Mouse (Mus musculus) c-Kit-positive CD71-positive TER-119-positive erythroid progenitor cells, embryonic 14.5 days (primary cell): ENCODE data around the gene Sptbn4.
"Not testable (repeated sequence)": the region's sequence is repeated elsewhere in the genome, so short reads cannot be mapped to it uniquely, and the experiment has no call there.

ENCODE experiments used
- DNase-seq: peaks from one replicate; pipeline ENCODE4 v3.0.0-alpha.2; 2013; ENCODE audit warnings: low spot score

Sptbn4 gene

GRCm38 (mm10) chr7:27447419-27448286 lies at the start of gene Sptbn4, which contains the start of gene Blvrb:
Sptbn4 (minus strand) TSS chr7:27447686.
Blvrb (plus strand) TSS chr7:27447978.
- peak; percentile 100 for DNase-seq

GRCm38 (mm10) chr7:27494659-27495367 lies 47.3 kb upstream of the Sptbn4 start:
- DNase-seq: not testable (repeated sequence)

- no peak for DNase-seq
These were observed 46.0 kb upstream of the Sptbn4 start for GRCm38 (mm10) chr7:27493450-27493849.

GRCm38 (mm10) chr7:27493022-27493421 lies 45.5 kb upstream of the Sptbn4 start:
- no peak for DNase-seq

GRCm38 (mm10) chr7:27491856-27492255 lies 44.4 kb upstream of the Sptbn4 start:
- no peak for DNase-seq

- peak; percentile 92 for DNase-seq
These were observed 43.2 kb upstream of the Sptbn4 start for GRCm38 (mm10) chr7:27490543-27491329.

- no peak for DNase-seq
These were observed 42.7 kb upstream of the Sptbn4 start for GRCm38 (mm10) chr7:27490227-27490542.

GRCm38 (mm10) chr7:27489270-27489869 lies 41.9 kb upstream of the Sptbn4 start:
- DNase-seq: no peak

- peak; percentile 45 for DNase-seq
These were observed 40.3 kb upstream of the Sptbn4 start for GRCm38 (mm10) chr7:27487740-27488268.

GRCm38 (mm10) chr7:27486770-27487697 lies 39.5 kb upstream of the Sptbn4 start, which contains the start of gene Sertad1:
Sertad1 (plus strand) TSS chr7:27486910.
- peak; percentile 99 for DNase-seq

GRCm38 (mm10) chr7:27486102-27486769 lies 38.8 kb upstream of the Sptbn4 start:
- peak; percentile 60 for DNase-seq

GRCm38 (mm10) chr7:27483860-27484259 lies 36.4 kb upstream of the Sptbn4 start:
- DNase-seq: no peak

GRCm38 (mm10) chr7:27481627-27481969 lies 34.1 kb upstream of the Sptbn4 start:
- DNase-seq: peak; percentile 83

GRCm38 (mm10) chr7:27480927-27481626 lies 33.6 kb upstream of the Sptbn4 start:
- DNase-seq: no peak

GRCm38 (mm10) chr7:27480506-27480905 lies 33.0 kb upstream of the Sptbn4 start:
- no peak for DNase-seq

- DNase-seq: no peak
These were observed 32.3 kb upstream of the Sptbn4 start for GRCm38 (mm10) chr7:27479750-27480149.

GRCm38 (mm10) chr7:27478561-27478960 lies 31.1 kb upstream of the Sptbn4 start:
- no peak for DNase-seq

- no peak for DNase-seq
These were observed 28.7 kb upstream of the Sptbn4 start for GRCm38 (mm10) chr7:27476098-27476635.

GRCm38 (mm10) chr7:27475596-27475995 lies 28.1 kb upstream of the Sptbn4 start:
- DNase-seq: no peak
